In the genomic region with DNA sequence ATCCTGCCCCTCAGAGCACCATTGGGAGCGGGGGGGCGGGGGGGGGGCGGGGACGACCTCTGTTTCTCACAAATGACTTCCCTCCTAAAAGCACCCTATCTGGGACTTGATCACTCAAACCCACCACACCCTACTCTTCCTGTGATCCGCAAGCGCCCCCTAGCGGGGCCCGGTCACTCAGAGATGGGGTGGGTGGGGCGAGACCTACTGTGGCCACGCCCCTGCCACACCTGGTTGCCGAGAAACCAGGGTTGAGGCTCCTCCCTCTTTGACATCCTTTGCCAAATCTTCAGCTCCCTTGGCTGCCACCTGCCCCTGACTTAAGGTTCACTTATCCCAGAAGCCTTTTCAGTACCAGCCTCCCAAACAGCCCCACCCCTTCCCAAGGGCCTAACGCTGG, we compare ENCODE assay signal across 7 mouse cellular contexts. TPM values are rescaled to one million over a fixed set of nuclear protein-coding genes. Genes with fewer than 3 reads are reported as not detected.
DNase-seq lines count a peak whose midpoint lies in the region; ATAC-seq and TF ChIP-seq lines count a peak whose summit lies in the region.

No protein-coding gene starts in this region.

- peak; percentile 50 for ATAC-seq in CD4-positive, CD25-positive, alpha-beta regulatory T cell, adult 4 months

- H3K4me1 ChIP-seq in megakaryocyte, embryonic 14.5 days: peaks cover 80% of the 10 kb centered on the region
- H3K4me1 ChIP-seq in spleen, adult 2 months (ENCODE audit: control insufficient read depth, insufficient read depth, insufficient read length): peaks cover 19% of the 10 kb centered on the region

- no peak overlapping the region for H3K4me3 ChIP-seq in left cerebral cortex, adult 2 months
- H3K4me3 ChIP-seq in megakaryocyte, embryonic 14.5 days (replicated peaks): peak overlapping the region; percentile 91
- no peak overlapping the region for H3K4me3 ChIP-seq in spleen, adult 2 months (ENCODE audit: extremely low read depth, insufficient read depth, insufficient read length)

- no peak for TF ChIP-seq POLR2A in spleen, adult 2 months (IDR thresholded peaks at IDR 0.05; ENCODE audit: low read depth, low read length)

- H3K36me3 ChIP-seq in megakaryocyte, embryonic 14.5 days (replicated peaks; ENCODE audit: low read length): no peaks in the 10 kb centered on the region
- H3K36me3 ChIP-seq in spleen, adult 2 months (ENCODE audit: control insufficient read depth, insufficient read depth, low read length): no peaks in the 10 kb centered on the region

- no peak overlapping the region for H3K27ac ChIP-seq in left cerebral cortex, adult 2 months
- no peak overlapping the region for H3K27ac ChIP-seq in spleen, adult 2 months (ENCODE audit: insufficient read depth, low read length)

- intact Hi-C loops in left cerebral cortex, adult 2 months (cut with DNase I): no loop called here

- no peaks in the 10 kb centered on the region for H3K9me3 ChIP-seq in megakaryocyte, embryonic 14.5 days

- peak; percentile 64 for TF ChIP-seq CTCF in left cerebral cortex, adult 2 months (IDR thresholded peaks at IDR 0.05)
- TF ChIP-seq CTCF in spleen, adult 2 months (IDR thresholded peaks at IDR 0.05; ENCODE audit: extremely low read depth, insufficient read depth, insufficient read length, insufficient replicate concordance): 0 out of 2 replicates have a peak, but pooled peaks have one; percentile 35

- H3K27me3 ChIP-seq in megakaryocyte, embryonic 14.5 days (replicated peaks): peaks cover 67% of the 10 kb centered on the region
- H3K27me3 ChIP-seq in spleen, adult 2 months (ENCODE audit: control insufficient read depth, insufficient read depth, low read length): peaks cover 16% of the 10 kb centered on the region

- 7% methylated on average over 12 of the region's 12 CpGs for WGBS in spleen, adult 2 months

- peak; percentile 93 for DNase-seq in R1 (ENCODE audit: low read depth, low spot score)
- peak; percentile 63 for DNase-seq in embryo, embryonic 10.5 days (ENCODE audit: low spot score)
- DNase-seq in heart, postnatal 4 days: peak; percentile 77
- DNase-seq in left cerebral cortex, adult 2 months (ENCODE audit: extremely low spot score in 1 of 2, low spot score in 2 of 2): peak; percentile 60 to 64
- peak; percentile 41 to 72 for DNase-seq in spleen, adult 2 months (ENCODE audit: low read depth in 1 of 2, low spot score in 2 of 2)

RNA-seq across cellular contexts. Expression of a gene that starts 0.8 kb away (rescaled TPM):
- polyA plus RNA-seq in CD4-positive, CD25-positive, alpha-beta regulatory T cell, adult 4 months (2017; shearing (Covaris generic)): not detected
- 10 to 100 TPM; 22.4 to 22.5 TPM for total RNA-seq in heart, postnatal 4 days (2021)
- 1 to 10 TPM; 4.1 to 4.5 TPM for total RNA-seq in left cerebral cortex, adult 2 months (2021)
- polyA plus RNA-seq in megakaryocyte, embryonic 14.5 days (2012; ENCODE audit: insufficient read depth, low replicate concordance): 2.0 TPM in 1 of 2 replicates, not detected in the other
- polyA plus RNA-seq in spleen, adult 2 months (2012; rRNA removed): 1.3 and 2.4 TPM in 2 replicates

RNA-seq across cellular contexts. Expression of a gene that starts 6.4 kb away (rescaled TPM):
- polyA plus RNA-seq in CD4-positive, CD25-positive, alpha-beta regulatory T cell, adult 4 months (2017; shearing (Covaris generic)): 10 to 100 TPM; 30.3 to 41.2 TPM
- 10 to 100 TPM; 22.8 to 23.5 TPM for total RNA-seq in heart, postnatal 4 days (2021)
- 10 to 100 TPM; 69.0 to 73.5 TPM for total RNA-seq in left cerebral cortex, adult 2 months (2021)
- polyA plus RNA-seq in megakaryocyte, embryonic 14.5 days (2012; ENCODE audit: insufficient read depth, low replicate concordance): 29.8 and 33.0 TPM in 2 replicates
- 98.4 and 128 TPM in 2 replicates for polyA plus RNA-seq in spleen, adult 2 months (2012; rRNA removed)

RNA-seq across cellular contexts. Expression of a gene that starts 11.9 kb away (rescaled TPM):
- 1 to 10 TPM in 1 of 2 experiments, under 1 TPM in 1; 0.24 to 1.1 TPM for polyA plus RNA-seq in CD4-positive, CD25-positive, alpha-beta regulatory T cell, adult 4 months (2017; shearing (Covaris generic))
- total RNA-seq in heart, postnatal 4 days (2021): under 1 TPM; 0.41 to 0.61 TPM
- total RNA-seq in left cerebral cortex, adult 2 months (2021): 1 to 10 TPM; 1.3 to 2.6 TPM
- polyA plus RNA-seq in megakaryocyte, embryonic 14.5 days (2012; ENCODE audit: insufficient read depth, low replicate concordance): 2.8 and 12.2 TPM in 2 replicates
- polyA plus RNA-seq in spleen, adult 2 months (2012; rRNA removed): 3.3 and 4.7 TPM in 2 replicates

RNA-seq across cellular contexts. Expression of a gene that starts 40.3 kb away (rescaled TPM):
- 1 to 10 TPM; 5.8 to 8.2 TPM for polyA plus RNA-seq in CD4-positive, CD25-positive, alpha-beta regulatory T cell, adult 4 months (2017; shearing (Covaris generic))
- 1 to 10 TPM; 5.3 to 8.0 TPM for total RNA-seq in heart, postnatal 4 days (2021)
- 10 to 100 TPM in 1 of 2 experiments, 1 to 10 TPM in 1; 8.8 to 12.7 TPM for total RNA-seq in left cerebral cortex, adult 2 months (2021)
- polyA plus RNA-seq in megakaryocyte, embryonic 14.5 days (2012; ENCODE audit: insufficient read depth, low replicate concordance): 7.9 and 14.9 TPM in 2 replicates
- 20.3 and 33.9 TPM in 2 replicates for polyA plus RNA-seq in spleen, adult 2 months (2012; rRNA removed)

RNA-seq across cellular contexts. Expression of a gene that starts 40.6 kb away (rescaled TPM):
- polyA plus RNA-seq in CD4-positive, CD25-positive, alpha-beta regulatory T cell, adult 4 months (2017; shearing (Covaris generic)): 100 to 1,000 TPM; 225 to 227 TPM
- total RNA-seq in heart, postnatal 4 days (2021): 100 to 1,000 TPM; 705 to 809 TPM
- total RNA-seq in left cerebral cortex, adult 2 months (2021): 100 to 1,000 TPM; 202 to 208 TPM
- 76.9 and 392 TPM in 2 replicates for polyA plus RNA-seq in megakaryocyte, embryonic 14.5 days (2012; ENCODE audit: insufficient read depth, low replicate concordance)
- 181 and 252 TPM in 2 replicates for polyA plus RNA-seq in spleen, adult 2 months (2012; rRNA removed)
